In genomic region chr15:100314448-100315145, GRCm38 (mm10) we compare ENCODE assay signal across 29 mouse cellular contexts. TPM values are rescaled to one million over a fixed set of nuclear protein-coding genes. Genes with fewer than 3 reads are reported as not detected.
A peak's percentile ranks its signal among the peaks of the same experiment; 100 is the strongest.
DNase-seq lines count a peak whose midpoint lies in the region; TF ChIP-seq lines count a peak whose summit lies in the region.
"Had no signal": no experiment of that assay in that cellular context is flagged by ENCODE, and none has a peak within 500 bp of the region (broad histone marks: within the 10 kb centered on the region; RNA-seq: fewer than 3 reads in every experiment).

No protein-coding gene starts in this region.

- no peak for TF ChIP-seq POLR2A in cerebellum, adult 2 months (IDR thresholded peaks at IDR 0.05; ENCODE audit: borderline replicate concordance, insufficient read depth, low read length)

- H3K27me3 ChIP-seq in cerebellum, adult 2 months (ENCODE audit: control insufficient read depth, insufficient read depth, low read length), result no peaks in the 10 kb centered on the region
- H3K27me3 ChIP-seq: embryonic facial prominence, embryonic 13.5 days; embryonic facial prominence, embryonic 15.5 days; forebrain, embryonic 12.5 days had no signal

- H3K27ac ChIP-seq in cerebellum, adult 2 months (ENCODE audit: insufficient read depth, low read length), result no peak overlapping the region
- H3K27ac ChIP-seq: embryonic facial prominence, embryonic 13.5 days; embryonic facial prominence, embryonic 15.5 days; forebrain, embryonic 10.5 days; forebrain, embryonic 12.5 days had no signal

- peak; percentile 0 for DNase-seq in retina, embryonic 14.5 days (ENCODE audit: low spot score)
- no peak for DNase-seq in retina, postnatal 1 day
- DNase-seq in ES-CJ7 (ENCODE audit: low read depth, low spot score), result peak; percentile 58
- peak; percentile 0 for DNase-seq in NIH3T3 (ENCODE audit: low read depth)
- DNase-seq in ZHBTc4 (ENCODE audit: low read depth, low spot score), result peak; percentile 57
- no peak for DNase-seq in adrenal gland, postnatal 4 days (ENCODE audit: low spot score in 2 of 2)
- DNase-seq in thymus, adult 18-20 months, result no peak
- no peak for DNase-seq in cerebellum, adult 2 months
- DNase-seq: adrenal gland, adult 2 months; adrenal gland, postnatal 10 days; adrenal gland, postnatal 25 days; cerebellum, adult 11-12 months; cerebellum, adult 8-10 months; cerebellum, adult 9-11 months; cerebellum, postnatal 14 days; cerebellum, postnatal 36 days; embryo, embryonic 11 days had no signal

- H3K4me1 ChIP-seq in cerebellum, adult 2 months (ENCODE audit: control insufficient read depth, insufficient read depth, low read length), result no peaks in the 10 kb centered on the region; the same call in 1 of the 2 replicates
- H3K4me1 ChIP-seq: embryonic facial prominence, embryonic 13.5 days; embryonic facial prominence, embryonic 15.5 days; forebrain, embryonic 12.5 days had no signal

- no peak overlapping the region for H3K4me3 ChIP-seq in cerebellum, adult 2 months (replicated peaks; ENCODE audit: insufficient read depth, low read depth, low read length)
- H3K4me3 ChIP-seq: embryonic facial prominence, embryonic 13.5 days; embryonic facial prominence, embryonic 15.5 days; erythroblast, embryonic 14.5 days; forebrain, embryonic 10.5 days; forebrain, embryonic 12.5 days had no signal

- 71% methylated on average over 5 of the region's 5 CpGs for WGBS in cerebellum, adult 2 months

- TF ChIP-seq CTCF in cerebellum, adult 2 months (IDR thresholded peaks at IDR 0.05; ENCODE audit: borderline replicate concordance, insufficient read depth, low read depth, low read length), result no peak

RNA-seq across cellular contexts. Expression of gene Mettl7a1, which starts 10.7 kb away (rescaled TPM):
- 10 to 100 TPM; 32.4 to 34.0 TPM for total RNA-seq in adrenal gland, postnatal 4 days (2021)
- 50.3 and 50.5 TPM in 2 replicates for polyA plus RNA-seq in cerebellum, adult 2 months (2012; rRNA removed)

RNA-seq across cellular contexts. Expression of gene Mettl7a3, which starts 20.1 kb away (rescaled TPM):
- under 1 TPM in 1 of 2 experiments, not detected in 1; 0.50 TPM for total RNA-seq in adrenal gland, postnatal 4 days (2021)
- polyA plus RNA-seq in cerebellum, adult 2 months (2012; rRNA removed), result 0.13 and 0.15 TPM in 2 replicates
- total RNA-seq: adrenal gland, postnatal 25 days; common myeloid progenitor, adult 5-6 weeks had no signal
- polyA plus RNA-seq: C2C12; erythroblast, embryonic 14.5 days; forebrain, embryonic 10.5 days; forebrain, embryonic 12.5 days; forebrain, embryonic 14.5 days; forebrain, embryonic 16.5 days; G1E had no signal

RNA-seq across cellular contexts. Expression of gene Tmprss12, which starts 34.0 kb away (rescaled TPM):
- not detected for total RNA-seq in adrenal gland, postnatal 4 days (2021)
- not detected in 2 replicates for polyA plus RNA-seq in cerebellum, adult 2 months (2012; rRNA removed)
- total RNA-seq: adrenal gland, adult 2 months; adrenal gland, postnatal 10 days; adrenal gland, postnatal 25 days; common myeloid progenitor, adult 5-6 weeks; G1E had no signal
- polyA plus RNA-seq: adrenal gland, adult 2 months; C2C12; embryonic facial prominence, embryonic 11.5 days; embryonic facial prominence, embryonic 13.5 days; embryonic facial prominence, embryonic 15.5 days; erythroblast, embryonic 14.5 days; forebrain, embryonic 10.5 days; forebrain, embryonic 12.5 days; forebrain, embryonic 14.5 days; forebrain, embryonic 16.5 days; frontal cortex, adult 2 months; G1E had no signal

RNA-seq across cellular contexts. Expression of gene Methig1, which starts 38.4 kb away (rescaled TPM):
- total RNA-seq in adrenal gland, postnatal 4 days (2021), result 1 to 10 TPM in 1 of 2 experiments, under 1 TPM in 1; 0.90 to 1.2 TPM
- polyA plus RNA-seq in cerebellum, adult 2 months (2012; rRNA removed), result not detected in 2 replicates
- total RNA-seq: common myeloid progenitor, adult 5-6 weeks; G1E had no signal
- polyA plus RNA-seq: adrenal gland, adult 2 months; C2C12; embryonic facial prominence, embryonic 13.5 days; embryonic facial prominence, embryonic 15.5 days; erythroblast, embryonic 14.5 days; forebrain, embryonic 10.5 days; forebrain, embryonic 12.5 days; forebrain, embryonic 14.5 days; forebrain, embryonic 16.5 days; frontal cortex, adult 2 months had no signal

RNA-seq across cellular contexts. Expression of gene Mettl7a2, which starts 38.4 kb away (rescaled TPM):
- total RNA-seq in adrenal gland, postnatal 4 days (2021), result under 1 TPM; 0.40 to 0.73 TPM
- not detected in 2 replicates for polyA plus RNA-seq in cerebellum, adult 2 months (2012; rRNA removed)
- total RNA-seq: common myeloid progenitor, adult 5-6 weeks had no signal
- polyA plus RNA-seq: adrenal gland, adult 2 months; C2C12; embryonic facial prominence, embryonic 11.5 days; embryonic facial prominence, embryonic 13.5 days; embryonic facial prominence, embryonic 15.5 days; erythroblast, embryonic 14.5 days; forebrain, embryonic 10.5 days; forebrain, embryonic 12.5 days; forebrain, embryonic 14.5 days; forebrain, embryonic 16.5 days; frontal cortex, adult 2 months had no signal

Comparison
In these comparisons a context has a peak if more than half of its experiments do, and no peak if none do; other contexts are left out.
1. DNase-seq: peak in retina, embryonic 14.5 days (single experiment), ES-CJ7 (single experiment), NIH3T3 (single experiment) and ZHBTc4 (single experiment); none in retina, postnatal 1 day (single experiment), adrenal gland, postnatal 4 days (0 of 2), thymus, adult 18-20 months (0 of 2) and cerebellum, adult 2 months (0 of 2).